Mouse (Mus musculus): ENCODE data around the gene Mboat1. TPM values are rescaled to one million over a fixed set of nuclear protein-coding genes. Genes with fewer than 3 reads are reported as not detected.

Mboat1 gene
- polyA plus RNA-seq, 2 experiments, result 0.65 to 1.2 TPM

GRCm38 (mm10) chr13:30219597-30219996, 83.3 kb downstream of the Mboat1 start:
- Histone ChIP-seq H3K27me3 (ENCODE audit: control insufficient read depth, insufficient read depth, low read length) (no peaks in the 10 kb centered on the region), H3K36me3 (replicated peaks; ENCODE audit: control insufficient read depth, insufficient read depth, low read depth) (no peaks in the 10 kb centered on the region), H3K9ac (replicated peaks) (no peak overlapping the region), H3K4me1 (replicated peaks; ENCODE audit: control insufficient read depth in 2 of 2, insufficient read depth in 2 of 2, low read length in 1 of 2) (no peaks in the 10 kb centered on the region), H3K4me2 (ENCODE audit: low read depth) (no peak overlapping the region), H3K27ac (no peak overlapping the region), H3K4me3 (ENCODE audit: insufficient read depth in 1 of 2, low read depth in 2 of 2, low read length in 2 of 2) (no peak overlapping the region), H3K9me3 (ENCODE audit: control insufficient read depth, low read length) (no peaks in the 10 kb centered on the region)
- 68% methylated on average over 7 of the region's 7 CpGs for WGBS (ENCODE audit: insufficient replicate concordance)
- DNase-seq (ENCODE audit: low read depth in 3 of 3, low spot score in 3 of 3), result no peak
- ATAC-seq (ENCODE audit: insufficient read depth), result no peak
- TF ChIP-seq CTCF (IDR thresholded peaks at IDR 0.05; ENCODE audit: low read depth) (no peak), EP300 (IDR thresholded peaks at IDR 0.05; ENCODE audit: low read depth) (no peak)

GRCm38 (mm10) chr13:30221316-30221715, 85.0 kb downstream of the Mboat1 start:
- Histone ChIP-seq H3K27ac (no peak overlapping the region), H3K4me2 (ENCODE audit: low read depth) (no peak overlapping the region), H3K4me3 (ENCODE audit: insufficient read depth in 1 of 2, low read depth in 2 of 2, low read length in 2 of 2) (no peak overlapping the region), H3K9me3 (ENCODE audit: control insufficient read depth, low read length) (no peaks in the 10 kb centered on the region), H3K9ac (replicated peaks) (no peak overlapping the region), H3K36me3 (replicated peaks; ENCODE audit: control insufficient read depth, insufficient read depth, low read depth) (no peaks in the 10 kb centered on the region), H3K4me1 (replicated peaks; ENCODE audit: control insufficient read depth in 2 of 2, insufficient read depth in 2 of 2, low read length in 1 of 2) (no peaks in the 10 kb centered on the region), H3K27me3 (ENCODE audit: control insufficient read depth, insufficient read depth, low read length) (no peaks in the 10 kb centered on the region)
- 58% methylated on average over 3 of the region's 3 CpGs for WGBS (ENCODE audit: insufficient replicate concordance)
- no peak for TF ChIP-seq CTCF (IDR thresholded peaks at IDR 0.05; ENCODE audit: low read depth)
- ATAC-seq (ENCODE audit: insufficient read depth), result no peak
- DNase-seq (ENCODE audit: low read depth in 3 of 3, low spot score in 3 of 3), result no peak

- H3K4me3 ChIP-seq (ENCODE audit: insufficient read depth in 1 of 2, low read depth in 2 of 2, low read length in 2 of 2), result no peak overlapping the region
- TF ChIP-seq EP300 (IDR thresholded peaks at IDR 0.05; ENCODE audit: low read depth), result no peak
- no peaks in the 10 kb centered on the region for H3K4me1 ChIP-seq (replicated peaks; ENCODE audit: control insufficient read depth in 2 of 2, insufficient read depth in 2 of 2, low read length in 1 of 2)
- no peak overlapping the region for H3K27ac ChIP-seq
- no peaks in the 10 kb centered on the region for H3K36me3 ChIP-seq (replicated peaks; ENCODE audit: control insufficient read depth, insufficient read depth, low read depth)
- no peak overlapping the region for H3K4me2 ChIP-seq (ENCODE audit: low read depth)
- H3K9ac ChIP-seq (replicated peaks), result no peak overlapping the region
- no peaks in the 10 kb centered on the region for H3K9me3 ChIP-seq (ENCODE audit: control insufficient read depth, low read length)
- 72% methylated on average over 10 of the region's 10 CpGs for WGBS (ENCODE audit: insufficient replicate concordance)
- ATAC-seq (ENCODE audit: insufficient read depth) (no peak), DNase-seq (ENCODE audit: low read depth in 3 of 3, low spot score in 3 of 3) (no peak)
- no peaks in the 10 kb centered on the region for H3K27me3 ChIP-seq (ENCODE audit: control insufficient read depth, insufficient read depth, low read length)
Observed at GRCm38 (mm10) chr13:30224114-30224513, 87.8 kb downstream of the Mboat1 start.

GRCm38 (mm10) chr13:30224659-30225058, 88.4 kb downstream of the Mboat1 start:
- H3K36me3 ChIP-seq (replicated peaks; ENCODE audit: control insufficient read depth, insufficient read depth, low read depth), result no peaks in the 10 kb centered on the region
- no peak overlapping the region for H3K9ac ChIP-seq (replicated peaks)
- H3K4me2 ChIP-seq (ENCODE audit: low read depth), result no peak overlapping the region
- no peaks in the 10 kb centered on the region for H3K9me3 ChIP-seq (ENCODE audit: control insufficient read depth, low read length)
- no peak overlapping the region for H3K4me3 ChIP-seq (ENCODE audit: insufficient read depth in 1 of 2, low read depth in 2 of 2, low read length in 2 of 2)
- H3K27ac ChIP-seq, result no peak overlapping the region
- 71% methylated on average over 6 of the region's 6 CpGs for WGBS (ENCODE audit: insufficient replicate concordance)
- DNase-seq (ENCODE audit: low read depth in 3 of 3, low spot score in 3 of 3) (no peak), ATAC-seq (ENCODE audit: insufficient read depth) (no peak)
- H3K4me1 ChIP-seq (replicated peaks; ENCODE audit: control insufficient read depth in 2 of 2, insufficient read depth in 2 of 2, low read length in 1 of 2), result no peaks in the 10 kb centered on the region
- TF ChIP-seq EP300 (IDR thresholded peaks at IDR 0.05; ENCODE audit: low read depth), result no peak
- no peak for TF ChIP-seq CTCF (IDR thresholded peaks at IDR 0.05; ENCODE audit: low read depth)
- H3K27me3 ChIP-seq (ENCODE audit: control insufficient read depth, insufficient read depth, low read length), result no peaks in the 10 kb centered on the region

GRCm38 (mm10) chr13:30228762-30229161, 92.5 kb downstream of the Mboat1 start:
- no peak for TF ChIP-seq CTCF (IDR thresholded peaks at IDR 0.05; ENCODE audit: low read depth)
- TF ChIP-seq EP300 (IDR thresholded peaks at IDR 0.05; ENCODE audit: low read depth), result no peak
- Histone ChIP-seq H3K36me3 (replicated peaks; ENCODE audit: control insufficient read depth, insufficient read depth, low read depth) (no peaks in the 10 kb centered on the region), H3K4me2 (ENCODE audit: low read depth) (no peak overlapping the region), H3K27me3 (ENCODE audit: control insufficient read depth, insufficient read depth, low read length) (no peaks in the 10 kb centered on the region), H3K27ac (no peak overlapping the region), H3K9me3 (ENCODE audit: control insufficient read depth, low read length) (no peaks in the 10 kb centered on the region), H3K4me1 (replicated peaks; ENCODE audit: control insufficient read depth in 2 of 2, insufficient read depth in 2 of 2, low read length in 1 of 2) (no peaks in the 10 kb centered on the region), H3K9ac (replicated peaks) (no peak overlapping the region), H3K4me3 (ENCODE audit: insufficient read depth in 1 of 2, low read depth in 2 of 2, low read length in 2 of 2) (no peak overlapping the region)
- ATAC-seq (ENCODE audit: insufficient read depth) (no peak), DNase-seq (ENCODE audit: low read depth in 3 of 3, low spot score in 3 of 3) (no peak)
- 70% methylated on average over 5 of the region's 5 CpGs for WGBS (ENCODE audit: insufficient replicate concordance)
